ENCODE assay signal across 8 mouse cellular contexts in genomic region chr19:45079769-45080515, GRCm38 (mm10). TPM values are rescaled to one million over a fixed set of nuclear protein-coding genes. Genes with fewer than 3 reads are reported as not detected.
A peak's percentile ranks its signal among the peaks of the same experiment; 100 is the strongest.
DNase-seq lines count a peak whose midpoint lies in the region; ATAC-seq and TF ChIP-seq lines count a peak whose summit lies in the region.

No protein-coding gene starts in this region.

- H3K79me2 ChIP-seq in liver, adult 2 months (ENCODE audit: control insufficient read depth, insufficient read depth, low read length) = no peaks in the 10 kb centered on the region
- no peaks in the 10 kb centered on the region for H3K79me2 ChIP-seq in myocyte (ENCODE audit: control insufficient read depth, insufficient read depth)

- H3K4me3 ChIP-seq in intestine, embryonic 15.5 days (replicated peaks) = peak overlapping the region; percentile 28
- H3K4me3 ChIP-seq in liver, adult 2 months (ENCODE audit: insufficient read depth, low read depth, low read length) = peak overlapping the region; percentile 16; the same call in 1 of the 2 replicates
- H3K4me3 ChIP-seq in myocyte = peak overlapping the region; percentile 12
- peak overlapping the region; percentile 12; the same call in 1 of the 2 replicates for H3K4me3 ChIP-seq in thymus, adult 2 months (ENCODE audit: control insufficient read depth, insufficient read depth, low read length)

- no peaks in the 10 kb centered on the region for H3K9me3 ChIP-seq in intestine, embryonic 15.5 days

- no peak for TF ChIP-seq CTCF in liver, adult 2 months (IDR thresholded peaks at IDR 0.05; ENCODE audit: low read depth, low read length)
- no peak for TF ChIP-seq CTCF in thymus, adult 2 months (IDR thresholded peaks at IDR 0.05; ENCODE audit: borderline replicate concordance, control insufficient read depth, extremely low read depth, insufficient read depth, low read length, poor library complexity)

- no peak overlapping the region for H3ac ChIP-seq in myocyte (ENCODE audit: control insufficient read depth, insufficient read length)

- peak; percentile 23 for ATAC-seq in common myeloid progenitor, adult 5-6 weeks (replicated peaks; ENCODE audit: low read depth, poor library complexity, severe bottlenecking)
- peak; percentile 14; the same call in 1 of the 2 replicates for ATAC-seq in intestine, embryonic 15.5 days

- no peak for TF ChIP-seq POLR2A in liver, adult 2 months (IDR thresholded peaks at IDR 0.05; ENCODE audit: extremely low read depth, insufficient read depth, low read length)
- peak; percentile 48 for TF ChIP-seq POLR2A in myocyte (IDR thresholded peaks at IDR 0.05; ENCODE audit: insufficient read length, low read depth)
- TF ChIP-seq POLR2A in thymus, adult 2 months (IDR thresholded peaks at IDR 0.05; ENCODE audit: control insufficient read depth, extremely low read depth, insufficient read depth, low read length, poor library complexity) = no peak

- DNase-seq in spleen, adult 18-20 months = peak; percentile 56 to 62
- no peak for DNase-seq in spleen, adult 12 weeks (ENCODE audit: low spot score)
- DNase-seq in heart, adult 11 months = peak; percentile 99
- no peak for DNase-seq in liver, adult 2 months (ENCODE audit: extremely low read depth, low read depth, low spot score)
- DNase-seq in thymus, adult 2 months = peak; percentile 54

- peak overlapping the region; percentile 73 for H3K4me2 ChIP-seq in intestine, embryonic 15.5 days (replicated peaks)
- peak overlapping the region; percentile 77 for H3K4me2 ChIP-seq in myocyte (ENCODE audit: low read depth)

- H3K27ac ChIP-seq in intestine, embryonic 15.5 days = no peak overlapping the region
- no peak overlapping the region for H3K27ac ChIP-seq in liver, adult 2 months (replicated peaks; ENCODE audit: insufficient read depth, low read depth, low read length)
- H3K27ac ChIP-seq in thymus, adult 2 months (ENCODE audit: control insufficient read depth, insufficient read depth, low read length) = no peak overlapping the region

- H3K36me3 ChIP-seq in intestine, embryonic 15.5 days = no peaks in the 10 kb centered on the region
- no peaks in the 10 kb centered on the region for H3K36me3 ChIP-seq in liver, adult 2 months (ENCODE audit: control insufficient read depth, insufficient read depth, low read length)
- no peaks in the 10 kb centered on the region for H3K36me3 ChIP-seq in myocyte (ENCODE audit: control insufficient read depth, insufficient read depth)
- no peaks in the 10 kb centered on the region for H3K36me3 ChIP-seq in thymus, adult 2 months (ENCODE audit: control insufficient read depth, insufficient read depth, low read length)

- WGBS in intestine, embryonic 15.5 days = 2% methylated on average over 45 of the region's 45 CpGs
- WGBS in liver, adult 2 months = 4% methylated on average over 45 of the region's 45 CpGs
- under 1% methylated on average over 45 of the region's 45 CpGs for WGBS in thymus, adult 2 months

- peaks cover 38% of the 10 kb centered on the region for H3K4me1 ChIP-seq in intestine, embryonic 15.5 days (replicated peaks)
- peaks cover 8% of the 10 kb centered on the region for H3K4me1 ChIP-seq in liver, adult 2 months (ENCODE audit: control insufficient read depth, insufficient read depth, low read length)
- H3K4me1 ChIP-seq in thymus, adult 2 months (replicated peaks; ENCODE audit: control insufficient read depth, insufficient read depth, low read length) = peaks cover 37% of the 10 kb centered on the region

- H3K27me3 ChIP-seq in intestine, embryonic 15.5 days (replicated peaks) = peaks cover 78% of the 10 kb centered on the region
- H3K27me3 ChIP-seq in liver, adult 2 months (ENCODE audit: control insufficient read depth, insufficient read depth, low read length) = peaks cover 8% of the 10 kb centered on the region; the same call in 1 of the 2 replicates
- peaks cover 8% of the 10 kb centered on the region for H3K27me3 ChIP-seq in myocyte (ENCODE audit: control insufficient read depth, insufficient read depth, insufficient read length)
- H3K27me3 ChIP-seq in thymus, adult 2 months (ENCODE audit: control insufficient read depth, insufficient read depth, low read length) = peaks cover 41% of the 10 kb centered on the region

- no peak overlapping the region for H3K9ac ChIP-seq in intestine, embryonic 15.5 days
- H3K9ac ChIP-seq in liver, adult 2 months (ENCODE audit: low read depth, low read length) = 0 out of 2 replicates have a peak overlapping the region, but pooled peaks have one; percentile 14

TF ChIP-seq in myocyte, 11 proteins besides CTCF, POLR2A, EP300 and RAD21:
- TF ChIP-seq POLR2AphosphoS2 (IDR thresholded peaks at IDR 0.05; ENCODE audit: insufficient read length, low read depth) = peak; percentile 32
- no peak for TF ChIP-seq CEBPB (IDR thresholded peaks at IDR 0.05; ENCODE audit: insufficient read depth, poor library complexity, severe bottlenecking)

RNA-seq across cellular contexts. Expression of gene Kazald1, which starts 4.9 kb away (rescaled TPM):
- 0.50 and 1.1 TPM in 2 replicates for total RNA-seq in common myeloid progenitor, adult 5-6 weeks (2017)
- polyA plus RNA-seq in intestine, embryonic 15.5 days (2015; fragmentation: Nextera tagmentation; extraction: Ambion mirVana) = 1.5 and 1.8 TPM in 2 replicates
- 0.67 and 1.2 TPM in 2 replicates for total RNA-seq in liver, adult 2 months (2014; rRNA removed)
- polyA plus RNA-seq in liver, adult 2 months (2012; rRNA removed) = 1.1 and 1.2 TPM in 2 replicates
- 1.4 TPM for polyA plus RNA-seq in myocyte (2012; fragmentation: generic; extraction: Trizol)
- 4.6 and 7.9 TPM in 2 replicates for polyA plus RNA-seq in thymus, adult 2 months (2012; rRNA removed)

RNA-seq across cellular contexts. Expression of gene Sfxn3, which starts 32.6 kb away (rescaled TPM):
- total RNA-seq in common myeloid progenitor, adult 5-6 weeks (2017) = 8.6 and 11.0 TPM in 2 replicates
- 19.0 and 19.4 TPM in 2 replicates for polyA plus RNA-seq in intestine, embryonic 15.5 days (2015; fragmentation: Nextera tagmentation; extraction: Ambion mirVana)
- total RNA-seq in liver, adult 2 months (2014; rRNA removed) = 0.65 and 0.94 TPM in 2 replicates
- polyA plus RNA-seq in liver, adult 2 months (2012; rRNA removed) = 0.76 and 1.5 TPM in 2 replicates
- polyA plus RNA-seq in myocyte (2012; fragmentation: generic; extraction: Trizol) = 43.4 TPM
- 46.9 and 61.1 TPM in 2 replicates for polyA plus RNA-seq in thymus, adult 2 months (2012; rRNA removed)

RNA-seq across cellular contexts. Expression of gene Pdzd7, which starts 34.4 kb away (rescaled TPM):
- 0.23 TPM in 1 of 2 replicates, not detected in the other for total RNA-seq in common myeloid progenitor, adult 5-6 weeks (2017)
- 0.40 and 0.43 TPM in 2 replicates for polyA plus RNA-seq in intestine, embryonic 15.5 days (2015; fragmentation: Nextera tagmentation; extraction: Ambion mirVana)
- total RNA-seq in liver, adult 2 months (2014; rRNA removed) = not detected in 2 replicates
- polyA plus RNA-seq in liver, adult 2 months (2012; rRNA removed) = 0.06 TPM in 1 of 2 replicates, not detected in the other
- polyA plus RNA-seq in myocyte (2012; fragmentation: generic; extraction: Trizol) = 5.0 TPM
- 0.33 and 0.47 TPM in 2 replicates for polyA plus RNA-seq in thymus, adult 2 months (2012; rRNA removed)

Comparison
In these comparisons a context has a peak if more than half of its experiments do, and no peak if none do; other contexts are left out.
1. DNase-seq: peak in spleen, adult 18-20 months (2 of 2), heart, adult 11 months (single experiment) and thymus, adult 2 months (single experiment); none in spleen, adult 12 weeks (single experiment) and liver, adult 2 months (single experiment).
2. Peak in every context shown above with its lines, with median percentiles within 50 percentile points of each other: H3K4me3 ChIP-seq.